9 mouse cellular contexts compared by ENCODE assay signal in genomic region chr6:112839391-112839790, GRCm38 (mm10).
DNase-seq lines count a peak whose midpoint lies in the region; ATAC-seq lines count a peak whose summit lies in the region.
"Had no signal": no experiment of that assay in that cellular context is flagged by ENCODE, and none has a peak within 500 bp of the region (broad histone marks: within the 10 kb centered on the region; RNA-seq: fewer than 3 reads in every experiment).

No protein-coding gene starts in this region.

- H3K36me3 ChIP-seq in neural tube, embryonic 11.5 days (ENCODE audit: control insufficient read depth, insufficient read depth, low read length) = no peaks in the 10 kb centered on the region
- no peaks in the 10 kb centered on the region for H3K36me3 ChIP-seq in forebrain, embryonic 16.5 days (ENCODE audit: control insufficient read depth, insufficient read depth)
- H3K36me3 ChIP-seq in hindbrain, embryonic 15.5 days = no peaks in the 10 kb centered on the region

- no peak for ATAC-seq in neural tube, embryonic 11.5 days (ENCODE audit: insufficient read depth, low FRiP score, low TSS enrichment)
- ATAC-seq in forebrain, embryonic 16.5 days = no peak
- no peak for ATAC-seq in hindbrain, embryonic 15.5 days (ENCODE audit: low FRiP score, low read depth)

- H3K4me1 ChIP-seq in neural tube, embryonic 11.5 days (ENCODE audit: control insufficient read depth, insufficient read depth, low read length) = peaks cover 51% of the 10 kb centered on the region
- peaks cover 36% of the 10 kb centered on the region for H3K4me1 ChIP-seq in forebrain, embryonic 16.5 days (replicated peaks; ENCODE audit: control insufficient read depth, insufficient read depth, low read length)
- peaks cover 61% of the 10 kb centered on the region for H3K4me1 ChIP-seq in hindbrain, embryonic 15.5 days (replicated peaks)

- H3K9me3 ChIP-seq in neural tube, embryonic 11.5 days (ENCODE audit: control insufficient read depth, low read length) = no peaks in the 10 kb centered on the region
- no peaks in the 10 kb centered on the region for H3K9me3 ChIP-seq in forebrain, embryonic 16.5 days (ENCODE audit: control insufficient read depth, low read length)
- no peaks in the 10 kb centered on the region for H3K9me3 ChIP-seq in hindbrain, embryonic 15.5 days

- peak overlapping the region; percentile 19; the same call in 1 of the 2 replicates for H3K4me2 ChIP-seq in neural tube, embryonic 11.5 days (ENCODE audit: low read depth)
- no peak overlapping the region for H3K4me2 ChIP-seq in forebrain, embryonic 16.5 days (ENCODE audit: low read length)
- peak overlapping the region; percentile 9; the same call in 1 of the 2 replicates for H3K4me2 ChIP-seq in hindbrain, embryonic 15.5 days

- H3K27ac ChIP-seq in neural tube, embryonic 11.5 days (ENCODE audit: low read depth, low read length) = peak overlapping the region; percentile 88
- peak overlapping the region; percentile 76 for H3K27ac ChIP-seq in forebrain, embryonic 16.5 days (ENCODE audit: low read length)
- peak overlapping the region; percentile 82 for H3K27ac ChIP-seq in hindbrain, embryonic 15.5 days (replicated peaks)

- no peak for DNase-seq in neural tube, embryonic 11.5 days (ENCODE audit: low spot score)
- no peak for DNase-seq in neural tube, embryonic 10.5 days (ENCODE audit: extremely low spot score, low spot score)
- DNase-seq in urinary bladder, postnatal 14 days (ENCODE audit: low spot score) = no peak
- DNase-seq in thymus, postnatal 4 days = no peak
- no peak for DNase-seq in cerebellum, adult 9-10 months
- DNase-seq: lung, adult 18-20 months; spleen, adult 18-20 months had no signal

- peak overlapping the region; percentile 19; the same call in 1 of the 2 replicates for H3K9ac ChIP-seq in neural tube, embryonic 11.5 days (ENCODE audit: low read length)
- H3K9ac ChIP-seq in forebrain, embryonic 16.5 days (replicated peaks; ENCODE audit: low read depth, low read length) = no peak overlapping the region
- no peak overlapping the region for H3K9ac ChIP-seq in hindbrain, embryonic 15.5 days

- H3K27me3 ChIP-seq in neural tube, embryonic 11.5 days (ENCODE audit: control insufficient read depth, insufficient read depth, low read length) = no peaks in the 10 kb centered on the region
- no peaks in the 10 kb centered on the region for H3K27me3 ChIP-seq in forebrain, embryonic 16.5 days (replicated peaks; ENCODE audit: control insufficient read depth, insufficient read depth, low read length)
- H3K27me3 ChIP-seq in hindbrain, embryonic 15.5 days = no peaks in the 10 kb centered on the region

- no peak overlapping the region for H3K4me3 ChIP-seq in neural tube, embryonic 11.5 days (ENCODE audit: low read depth, low read length)
- no peak overlapping the region for H3K4me3 ChIP-seq in forebrain, embryonic 16.5 days (replicated peaks; ENCODE audit: low read length)
- no peak overlapping the region for H3K4me3 ChIP-seq in hindbrain, embryonic 15.5 days

- 61% methylated on average over 3 of the region's 3 CpGs for WGBS in neural tube, embryonic 11.5 days
- 42% methylated on average over 3 of the region's 3 CpGs for WGBS in forebrain, embryonic 16.5 days
- 34% methylated on average over 3 of the region's 3 CpGs for WGBS in hindbrain, embryonic 15.5 days
